Mouse (Mus musculus): Measurements from ENCODE around the gene Pced1b. TPM values are rescaled to one million over a fixed set of nuclear protein-coding genes. Genes with fewer than 3 reads are reported as not detected.
"Not testable (repeated sequence)": the region's sequence is repeated elsewhere in the genome, so short reads cannot be mapped to it uniquely, and the experiment has no call there.

Gene Pced1b
- polyA plus RNA-seq, 1 experiment from 2014 or later, result 4.1 TPM

- WGBS, result 68% methylated on average over 3 of the region's 3 CpGs
- not testable (repeated sequence) for H3K4me2 ChIP-seq (replicated peaks); H3K27ac ChIP-seq (replicated peaks); H3K36me3 ChIP-seq; H3K4me1 ChIP-seq; H3K9ac ChIP-seq (replicated peaks); H3K9me3 ChIP-seq; H3K27me3 ChIP-seq; H3K4me3 ChIP-seq; ATAC-seq (replicated peaks)
Observed at GRCm38 (mm10) chr15:97372043-97372442, 125.1 kb downstream of the Pced1b start.

DNA sequence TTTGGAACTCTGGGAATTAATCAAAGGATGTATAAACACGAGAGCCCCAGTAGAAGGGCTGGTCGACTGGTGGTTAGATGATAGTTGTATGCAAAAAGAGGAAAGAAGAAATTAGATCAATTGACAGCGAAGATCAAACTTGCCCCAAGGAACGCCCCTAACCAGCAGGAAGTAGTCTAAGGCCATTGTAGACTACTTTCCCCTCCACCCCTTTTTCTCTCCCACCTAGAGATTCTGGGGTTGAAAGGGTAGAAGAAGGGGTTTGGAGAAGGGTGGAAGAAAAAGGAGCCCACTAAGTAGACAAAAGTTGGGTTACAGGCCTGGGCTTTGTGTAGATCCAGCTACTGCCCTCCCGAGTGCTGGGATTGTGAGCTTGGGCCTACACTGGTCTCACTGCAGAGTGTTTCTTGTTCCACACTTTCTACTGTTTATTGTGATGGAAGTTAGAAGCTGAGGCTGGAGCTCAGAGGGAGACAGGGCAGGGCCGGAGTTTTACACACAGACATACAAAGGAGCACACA is 125.8 kb downstream of the Pced1b start:
- Histone ChIP-seq H3K4me1 (peaks cover 6% of the 10 kb centered on the region; the same call in 1 of the 2 replicates), H3K9ac (replicated peaks) (no peak overlapping the region), H3K27me3 (no peaks in the 10 kb centered on the region), H3K36me3 (no peaks in the 10 kb centered on the region), H3K9me3 (no peaks in the 10 kb centered on the region), H3K27ac (replicated peaks) (no peak overlapping the region), H3K4me2 (replicated peaks) (no peak overlapping the region), H3K4me3 (no peak overlapping the region)
- no peak for ATAC-seq (replicated peaks)
- 39% methylated on average over 6 of the region's 6 CpGs for WGBS

GRCm38 (mm10) chr15:97373203-97374084 is 126.5 kb downstream of the Pced1b start:
- peak overlapping the region; percentile 28 for H3K4me2 ChIP-seq (replicated peaks)
- no peak overlapping the region for H3K9ac ChIP-seq (replicated peaks)
- 17% methylated on average over 25 of the region's 25 CpGs for WGBS
- H3K4me1 ChIP-seq, result peaks cover 6% of the 10 kb centered on the region; the same call in 1 of the 2 replicates
- peak overlapping the region; percentile 16; the same call in 1 of the 2 replicates for H3K4me3 ChIP-seq
- ATAC-seq (replicated peaks), result no peak
- no peaks in the 10 kb centered on the region for H3K36me3 ChIP-seq
- H3K27me3 ChIP-seq, result no peaks in the 10 kb centered on the region
- H3K27ac ChIP-seq (replicated peaks), result no peak overlapping the region
- no peaks in the 10 kb centered on the region for H3K9me3 ChIP-seq

DNA sequence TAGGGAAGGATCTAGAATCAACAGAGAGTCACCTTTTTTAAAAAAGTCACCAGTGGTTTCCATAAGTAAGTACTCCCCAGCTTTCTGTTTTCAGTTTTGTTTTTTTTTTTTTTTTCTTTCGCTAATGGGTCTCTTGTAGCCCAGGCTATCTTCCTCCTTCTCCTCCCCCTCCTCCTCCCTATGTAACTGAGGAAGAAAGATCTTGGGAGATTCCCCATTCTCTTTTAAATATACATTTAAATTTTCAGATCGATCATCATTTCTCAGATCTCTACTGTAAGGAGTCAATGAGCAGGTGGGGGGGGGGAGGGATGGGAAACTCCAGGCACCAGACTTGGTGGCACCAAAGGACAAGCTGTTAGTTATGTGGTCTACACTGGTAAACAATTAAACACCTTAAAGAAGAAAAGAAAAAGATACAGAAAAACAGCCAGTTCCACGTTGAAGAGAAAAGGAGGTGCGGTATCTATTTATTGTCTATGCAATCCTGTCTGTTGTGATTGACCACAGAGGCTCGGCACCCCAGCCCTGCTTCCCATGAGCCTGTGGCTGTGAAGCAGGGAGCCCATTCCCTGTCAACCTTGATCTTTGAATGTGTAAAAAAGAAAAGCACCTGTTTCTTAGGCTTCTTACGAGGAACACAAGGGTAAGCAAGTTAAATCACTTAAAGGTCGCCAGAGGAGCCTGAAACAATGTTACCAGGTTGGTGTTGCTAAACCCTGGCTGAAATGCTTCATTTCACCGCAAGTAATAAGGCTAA is 127.4 kb downstream of the Pced1b start:
- H3K4me1 ChIP-seq, result peaks cover 6% of the 10 kb centered on the region; the same call in 1 of the 2 replicates
- H3K4me3 ChIP-seq, result no peak overlapping the region
- H3K9ac ChIP-seq (replicated peaks), result no peak overlapping the region
- no peak for ATAC-seq (replicated peaks)
- H3K36me3 ChIP-seq, result no peaks in the 10 kb centered on the region
- no peaks in the 10 kb centered on the region for H3K9me3 ChIP-seq
- H3K4me2 ChIP-seq (replicated peaks), result no peak overlapping the region
- 64% methylated on average over 8 of the region's 8 CpGs for WGBS
- no peaks in the 10 kb centered on the region for H3K27me3 ChIP-seq
- H3K27ac ChIP-seq (replicated peaks), result no peak overlapping the region

DNA sequence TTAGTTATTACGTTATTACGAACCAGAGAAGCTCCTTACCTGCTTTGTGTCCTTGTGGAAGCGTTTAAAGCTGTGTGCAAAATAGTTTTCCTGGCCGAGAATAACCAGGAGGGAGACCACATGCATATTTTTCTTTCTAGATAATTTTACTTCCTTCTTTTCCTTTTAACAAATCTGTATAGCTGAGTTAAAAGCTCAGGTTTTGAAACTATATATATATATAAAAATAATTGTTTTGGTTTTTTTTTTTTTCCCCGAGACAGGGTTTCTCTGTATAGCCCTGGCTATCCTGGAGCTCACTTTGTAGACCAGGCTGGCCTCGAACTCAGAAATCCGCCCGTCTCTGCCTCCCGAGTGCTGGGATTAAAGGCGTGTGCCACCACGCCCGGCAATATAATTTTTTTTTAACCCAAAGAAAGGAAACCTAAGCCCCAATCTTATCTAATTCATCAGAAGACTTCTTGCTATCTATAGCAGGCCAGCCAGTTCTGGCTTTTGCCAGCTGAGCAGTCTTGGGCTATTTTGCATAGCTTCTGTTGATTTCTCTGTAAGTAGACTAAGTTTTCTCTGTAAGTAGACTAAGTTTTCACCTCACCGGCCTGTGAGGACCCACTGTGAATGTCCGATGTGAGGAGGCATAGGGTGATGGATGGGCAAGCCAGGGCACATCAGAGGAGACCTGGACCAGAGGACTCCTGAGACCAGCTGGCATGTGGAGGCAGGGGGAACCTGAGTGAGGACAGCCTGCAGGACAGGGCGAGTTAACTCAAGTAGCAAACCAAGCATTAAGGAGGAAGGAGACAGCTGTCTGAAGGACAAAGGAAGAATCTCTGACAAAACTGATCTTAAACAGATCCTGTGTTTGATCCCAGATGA is 128.2 kb downstream of the Pced1b start:
- no peak for ATAC-seq (replicated peaks)
- H3K9me3 ChIP-seq, result no peaks in the 10 kb centered on the region
- H3K36me3 ChIP-seq, result no peaks in the 10 kb centered on the region
- H3K4me1 ChIP-seq, result peaks cover 6% of the 10 kb centered on the region; the same call in 1 of the 2 replicates
- no peak overlapping the region for H3K4me2 ChIP-seq (replicated peaks)
- no peak overlapping the region for H3K4me3 ChIP-seq
- WGBS, result 84% methylated on average over 15 of the region's 15 CpGs
- no peak overlapping the region for H3K9ac ChIP-seq (replicated peaks)
- no peaks in the 10 kb centered on the region for H3K27me3 ChIP-seq
- H3K27ac ChIP-seq (replicated peaks), result no peak overlapping the region

- WGBS, result 36% methylated on average over 7 of the region's 7 CpGs
- Histone ChIP-seq H3K4me1 (peaks cover 6% of the 10 kb centered on the region; the same call in 1 of the 2 replicates), H3K27ac (replicated peaks) (no peak overlapping the region), H3K36me3 (no peaks in the 10 kb centered on the region), H3K9ac (replicated peaks) (no peak overlapping the region), H3K4me3 (no peak overlapping the region), H3K27me3 (no peaks in the 10 kb centered on the region), H3K9me3 (no peaks in the 10 kb centered on the region), H3K4me2 (replicated peaks) (no peak overlapping the region)
- no peak for ATAC-seq (replicated peaks)
Observed at GRCm38 (mm10) chr15:97376081-97376742, 129.3 kb downstream of the Pced1b start.

GRCm38 (mm10) chr15:97376792-97377222 is 129.9 kb downstream of the Pced1b start:
- Histone ChIP-seq H3K36me3 (no peaks in the 10 kb centered on the region), H3K4me3 (no peak overlapping the region), H3K9me3 (no peaks in the 10 kb centered on the region), H3K4me2 (replicated peaks) (no peak overlapping the region), H3K9ac (replicated peaks) (no peak overlapping the region), H3K4me1 (peaks cover 6% of the 10 kb centered on the region; the same call in 1 of the 2 replicates), H3K27ac (replicated peaks) (no peak overlapping the region), H3K27me3 (no peaks in the 10 kb centered on the region)
- 22% methylated on average over 19 of the region's 19 CpGs for WGBS
- no peak for ATAC-seq (replicated peaks)

DNA sequence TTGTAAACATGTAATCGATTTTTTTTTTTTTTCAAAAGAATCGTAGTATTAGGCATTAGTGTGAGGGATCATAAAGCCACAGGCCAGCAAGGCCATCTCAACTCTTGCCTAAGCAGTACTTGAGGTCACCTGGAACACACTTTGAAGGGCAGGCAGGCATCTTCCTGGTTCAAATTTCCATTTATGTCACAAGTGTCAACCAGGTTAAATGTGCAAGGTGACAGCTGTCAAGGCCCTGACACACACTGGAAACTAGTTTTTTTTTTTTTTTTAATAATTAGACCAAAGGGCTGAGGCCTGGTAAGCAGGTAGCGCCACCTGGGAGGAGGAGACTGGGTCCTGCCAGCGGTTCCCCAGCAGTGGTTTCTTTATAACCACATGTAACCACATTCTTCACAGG is 131.2 kb downstream of the Pced1b start:
- Histone ChIP-seq H3K27me3 (no peaks in the 10 kb centered on the region), H3K4me1 (peaks cover 6% of the 10 kb centered on the region; the same call in 1 of the 2 replicates), H3K9me3 (no peaks in the 10 kb centered on the region), H3K9ac (replicated peaks) (no peak overlapping the region), H3K4me2 (replicated peaks) (no peak overlapping the region), H3K36me3 (no peaks in the 10 kb centered on the region), H3K4me3 (no peak overlapping the region), H3K27ac (replicated peaks) (no peak overlapping the region)
- WGBS, result 91% methylated on average over 4 of the region's 4 CpGs
- ATAC-seq (replicated peaks), result no peak

DNA sequence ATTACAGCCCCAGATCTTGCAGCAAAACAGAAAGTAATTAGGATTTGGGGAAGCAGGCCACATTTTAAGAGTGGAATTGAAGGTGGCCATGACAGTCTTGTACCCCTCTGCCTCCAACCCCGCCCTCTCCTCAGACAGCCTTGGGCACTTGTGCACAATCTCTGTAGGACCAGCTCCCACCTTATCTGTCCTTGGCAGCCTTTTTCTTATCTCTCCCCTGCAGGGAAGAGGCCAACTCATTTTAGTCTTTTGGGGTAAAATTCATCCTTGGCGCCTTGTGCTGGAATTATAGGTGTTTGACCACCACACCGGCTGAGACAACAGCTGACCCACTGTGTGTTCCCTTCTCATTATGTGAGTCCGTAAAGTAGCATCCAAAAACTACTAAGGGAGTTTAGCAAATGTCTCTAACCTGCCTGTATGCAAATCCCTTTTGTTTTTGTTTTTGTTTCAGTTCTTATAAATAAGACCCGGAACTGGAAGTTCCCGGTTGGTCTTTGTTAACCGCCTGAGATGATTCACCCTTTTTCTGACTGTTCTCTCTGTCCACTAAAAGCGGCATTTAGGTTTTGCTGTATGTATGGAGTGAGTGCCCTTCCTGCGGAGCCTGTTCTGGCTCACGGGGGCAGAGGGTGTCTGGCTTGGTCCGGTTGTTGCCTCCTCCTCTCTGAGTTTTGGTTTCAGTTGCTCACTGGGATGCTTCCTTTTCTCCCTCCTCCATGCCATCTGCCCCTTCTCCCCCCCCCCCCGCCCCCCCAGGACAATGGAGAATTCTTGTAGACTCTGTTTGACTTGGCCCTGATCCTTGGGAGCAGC is 132.8 kb downstream of the Pced1b start:
- WGBS, result 67% methylated on average over 11 of the region's 12 CpGs
- no peak overlapping the region for H3K4me2 ChIP-seq (replicated peaks)

DNA sequence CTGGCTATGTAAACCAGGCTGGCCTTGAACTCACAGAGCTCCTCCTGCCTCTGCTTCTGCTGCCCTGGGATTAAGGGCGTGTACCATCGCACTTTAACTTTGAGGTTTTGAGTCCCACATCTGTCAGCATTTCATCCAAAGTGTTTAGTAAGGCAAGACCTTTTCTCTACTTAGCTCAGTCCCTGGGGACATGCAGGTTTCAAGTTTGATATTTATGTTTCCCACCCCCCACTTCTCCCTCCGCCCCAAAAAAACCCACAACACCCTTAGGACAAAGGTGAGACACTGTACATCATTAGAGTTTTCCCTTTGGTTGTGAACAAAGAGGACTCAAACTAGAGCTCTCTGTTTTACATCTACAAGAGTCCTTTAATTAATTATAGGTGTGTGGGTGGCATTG is 135.7 kb downstream of the Pced1b start:
- Histone ChIP-seq H3K27me3 (no peaks in the 10 kb centered on the region), H3K36me3 (no peaks in the 10 kb centered on the region), H3K9ac (replicated peaks) (no peak overlapping the region), H3K9me3 (no peaks in the 10 kb centered on the region), H3K4me2 (replicated peaks) (no peak overlapping the region), H3K4me3 (no peak overlapping the region), H3K4me1 (no peaks in the 10 kb centered on the region), H3K27ac (replicated peaks) (no peak overlapping the region)
- WGBS, result 92% methylated on average over 3 of the region's 3 CpGs
- no peak for ATAC-seq (replicated peaks)

More for the DNA sequence above, 132.8 kb downstream of the Pced1b start:
- Histone ChIP-seq H3K27ac (replicated peaks) (no peak overlapping the region), H3K9me3 (no peaks in the 10 kb centered on the region), H3K4me1 (no peaks in the 10 kb centered on the region), H3K9ac (replicated peaks) (no peak overlapping the region), H3K4me3 (no peak overlapping the region), H3K36me3 (no peaks in the 10 kb centered on the region), H3K27me3 (no peaks in the 10 kb centered on the region)
- no peak for ATAC-seq (replicated peaks)
